Mouse (Mus musculus): Measurements from ENCODE around the gene Zbtb1.

DNA sequence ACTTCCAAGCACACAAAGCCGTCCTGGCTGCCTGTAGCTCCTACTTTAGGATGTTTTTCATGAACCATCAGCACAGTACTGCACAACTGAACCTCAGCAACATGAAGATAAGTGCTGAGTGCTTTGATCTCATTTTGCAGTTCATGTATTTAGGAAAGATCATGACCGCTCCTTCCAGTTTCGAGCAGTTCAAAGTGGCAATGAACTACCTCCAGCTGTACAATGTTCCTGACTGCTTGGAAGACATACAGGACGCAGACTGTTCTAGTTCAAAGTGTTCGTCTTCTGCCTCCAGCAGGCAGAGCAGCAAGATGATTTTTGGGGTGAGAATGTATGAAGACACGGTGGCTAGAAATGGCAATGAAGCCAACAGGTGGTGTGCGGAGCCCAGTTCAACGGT lies 15.3 kb downstream of the Zbtb1 start:
- TF ChIP-seq CTCF (IDR thresholded peaks at IDR 0.05; ENCODE audit: control insufficient read depth, insufficient read depth, insufficient replicate concordance, low read depth, low read length) (no peak), POLR2A (IDR thresholded peaks at IDR 0.05; ENCODE audit: control insufficient read depth, low read depth, low read length) (no peak)
